Mouse (Mus musculus): ENCODE results near the gene Slc38a9.

- TF ChIP-seq POLR2A (IDR thresholded peaks at IDR 0.05; ENCODE audit: low read depth, low read length) (no peak), CTCF (IDR thresholded peaks at IDR 0.05; ENCODE audit: extremely low read depth, insufficient read length, insufficient replicate concordance, low read depth, low read length) (no peak)
Observed at GRCm38 (mm10) chr13:112786942-112787533, 126.5 kb downstream of the Slc38a9 start.

Measured in small intestine, adult 2 months (tissue).